In the genomic region with DNA sequence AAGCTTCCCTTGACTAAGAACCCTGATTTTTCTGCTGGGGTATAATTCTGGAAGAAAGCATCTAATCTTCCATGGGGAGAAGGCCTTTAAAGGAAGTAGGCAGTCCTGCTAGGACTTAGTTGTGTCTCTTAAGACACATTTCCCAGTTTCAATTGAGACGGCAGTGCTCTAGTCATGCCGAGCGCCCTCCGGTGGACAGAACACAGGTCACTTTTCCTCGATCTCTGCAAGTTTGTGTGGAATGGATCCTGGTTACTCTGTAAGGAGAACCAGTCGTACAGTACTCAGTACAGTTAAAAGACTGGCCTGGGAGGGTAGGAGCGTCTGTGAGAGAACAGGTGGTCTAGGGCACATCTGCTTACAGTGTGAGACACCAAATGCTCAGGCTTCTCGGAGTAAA, we compare ENCODE assay signal across 8 mouse cellular contexts. TPM values are rescaled to one million over a fixed set of nuclear protein-coding genes. Genes with fewer than 3 reads are reported as not detected.
DNase-seq lines count a peak whose midpoint lies in the region; ATAC-seq and TF ChIP-seq lines count a peak whose summit lies in the region.

No protein-coding gene starts in this region.

- no peaks in the 10 kb centered on the region for H3K9me3 ChIP-seq in CH12.LX (replicated peaks; ENCODE audit: low read length)
- H3K9me3 ChIP-seq in embryonic facial prominence, embryonic 10.5 days, result no peaks in the 10 kb centered on the region
- no peaks in the 10 kb centered on the region for H3K9me3 ChIP-seq in liver, embryonic 11.5 days (ENCODE audit: control insufficient read depth, low read length)

- H3K9ac ChIP-seq in CH12.LX (ENCODE audit: insufficient read depth, low read depth), result no peak overlapping the region; the same call in 1 of the 2 replicates
- peak overlapping the region; percentile 49; the same call in 1 of the 2 replicates for H3K9ac ChIP-seq in liver, embryonic 11.5 days (ENCODE audit: low read depth, low read length)

- H3K4me2 ChIP-seq in CH12.LX (ENCODE audit: insufficient read depth, low read depth, poor library complexity, severe bottlenecking), result peak overlapping the region; percentile 98; the same call in 1 of the 2 replicates
- H3K4me2 ChIP-seq in liver, embryonic 11.5 days, result peak overlapping the region; percentile 95
- H3K4me2 ChIP-seq in myocyte (ENCODE audit: low read depth), result peak overlapping the region; percentile 99

- TF ChIP-seq POLR2A in CH12.LX (IDR thresholded peaks at IDR 0.05; ENCODE audit: low read depth, low read length) (no peak), myocyte (IDR thresholded peaks at IDR 0.05; ENCODE audit: insufficient read length, low read depth) (no peak)

- ATAC-seq in granulocyte monocyte progenitor cell, adult 5-6 weeks (replicated peaks; ENCODE audit: poor library complexity, severe bottlenecking), result peak; percentile 28
- no peak for ATAC-seq in liver, embryonic 11.5 days (replicated peaks; ENCODE audit: low FRiP score)

- H3K27ac ChIP-seq in CH12.LX (ENCODE audit: insufficient read depth, low read depth), result no peak overlapping the region
- H3K27ac ChIP-seq in embryonic facial prominence, embryonic 10.5 days (replicated peaks), result no peak overlapping the region
- H3K27ac ChIP-seq in liver, embryonic 11.5 days (ENCODE audit: low read depth, low read length), result no peak overlapping the region

- H3K79me2 ChIP-seq in CH12.LX (replicated peaks; ENCODE audit: control insufficient read depth, extremely low read depth, insufficient read depth, poor library complexity, severe bottlenecking) (peaks cover 78% of the 10 kb centered on the region), myocyte (ENCODE audit: control insufficient read depth, insufficient read depth) (peaks cover 77% of the 10 kb centered on the region)

- peak overlapping the region in 2 of 3 experiments; percentile 81 to 89 for H3K4me3 ChIP-seq in CH12.LX (replicated peaks in 1 of 3; ENCODE audit: low read depth in 2 of 3, low read length in 2 of 3, poor library complexity in 1 of 3)
- peak overlapping the region; percentile 93 for H3K4me3 ChIP-seq in embryonic facial prominence, embryonic 10.5 days
- H3K4me3 ChIP-seq in liver, embryonic 11.5 days (ENCODE audit: low read depth, low read length), result peak overlapping the region; percentile 95; the same call in 1 of the 2 replicates
- peak overlapping the region; percentile 61 for H3K4me3 ChIP-seq in myocyte

- TF ChIP-seq EP300 in CH12.LX (IDR thresholded peaks at IDR 0.05; ENCODE audit: low read length), result no peak

- no peak overlapping the region for H3ac ChIP-seq in myocyte (ENCODE audit: control insufficient read depth, insufficient read length)

- 39% methylated on average over 8 of the region's 8 CpGs for WGBS in embryonic facial prominence, embryonic 10.5 days
- WGBS in liver, embryonic 11.5 days, result 24% methylated on average over 8 of the region's 8 CpGs

- TF ChIP-seq CTCF in CH12.LX (conservative IDR thresholded peaks at IDR 0.05 in 1 of 2, IDR thresholded peaks at IDR 0.05 in 1 of 2; ENCODE audit: low read depth in 2 of 2, low read length in 2 of 2), result peak; percentile 24 to 73; a peak in 2 of 4 replicates

- H3K36me3 ChIP-seq in CH12.LX (replicated peaks in 1 of 2; ENCODE audit: control insufficient read depth in 1 of 2, insufficient read depth in 1 of 2, low read length in 1 of 2) (peaks cover 3 to 43% of the 10 kb centered on the region in 2 experiments), myocyte (ENCODE audit: control insufficient read depth, insufficient read depth) (no peaks in the 10 kb centered on the region)
- peaks cover 35% of the 10 kb centered on the region for H3K36me3 ChIP-seq in embryonic facial prominence, embryonic 10.5 days (replicated peaks)
- H3K36me3 ChIP-seq in liver, embryonic 11.5 days (ENCODE audit: control insufficient read depth, insufficient read depth, low read length), result no peaks in the 10 kb centered on the region; the same call in 1 of the 2 replicates

- DNase-seq in CH12.LX (ENCODE audit: extremely low read depth), result peak; percentile 62
- peak; percentile 53 for DNase-seq in adrenal gland, adult 8-10 months
- DNase-seq in embryonic facial prominence, embryonic 10.5 days (ENCODE audit: low spot score), result peak; percentile 73
- DNase-seq in kidney, adult 18-20 months, result peak; percentile 78
- DNase-seq in liver, embryonic 11.5 days (ENCODE audit: low spot score), result no peak
- DNase-seq in thymus, postnatal 25 days, result peak; percentile 49

- in situ Hi-C loops in CH12.LX (cut with MboI; ENCODE audit: low pct_ligation_motif_present, low pct_unique_long_range_greater_than_20kb, low sequenced_read_pairs), result no loop called here

- dilution Hi-C loops in CH12.LX (cut with MboI; ENCODE audit: extremely low pct_ligation_motif_present, extremely low pct_unique_long_range_greater_than_20kb, low sequenced_read_pairs), result no loop called here

- H3K27me3 ChIP-seq in CH12.LX (replicated peaks) (no peaks in the 10 kb centered on the region), myocyte (ENCODE audit: control insufficient read depth, insufficient read depth, insufficient read length) (no peaks in the 10 kb centered on the region)
- H3K27me3 ChIP-seq in embryonic facial prominence, embryonic 10.5 days (replicated peaks; ENCODE audit: low read depth, poor library complexity, severe bottlenecking), result no peaks in the 10 kb centered on the region
- H3K27me3 ChIP-seq in liver, embryonic 11.5 days (replicated peaks; ENCODE audit: control insufficient read depth, insufficient read depth, low read length), result no peaks in the 10 kb centered on the region

- H3K4me1 ChIP-seq in CH12.LX (ENCODE audit: control insufficient read depth in 1 of 2, insufficient read depth in 2 of 2), result peaks cover 0 to 66% of the 10 kb centered on the region in 2 experiments; a peak in 2 of 4 replicates
- peaks cover 72% of the 10 kb centered on the region for H3K4me1 ChIP-seq in embryonic facial prominence, embryonic 10.5 days
- H3K4me1 ChIP-seq in liver, embryonic 11.5 days (replicated peaks; ENCODE audit: control insufficient read depth, insufficient read depth, low read length), result peaks cover 40% of the 10 kb centered on the region

- TF ChIP-seq RAD21 in CH12.LX (IDR thresholded peaks at IDR 0.05; ENCODE audit: low read depth, low read length), result peak; percentile 32

TF ChIP-seq in CH12.LX, 34 proteins besides CTCF, POLR2A, EP300 and RAD21 (continues in another document):
- TF ChIP-seq HCFC1 (IDR thresholded peaks at IDR 0.05; ENCODE audit: low read depth, low read length), result no peak
- TF ChIP-seq RCOR1 (conservative IDR thresholded peaks at IDR 0.05; ENCODE audit: low read depth, low read length), result no peak
- peak; percentile 59 for TF ChIP-seq SMC3 (IDR thresholded peaks at IDR 0.05; ENCODE audit: low read depth, low read length)
- TF ChIP-seq SIN3A (IDR thresholded peaks at IDR 0.05; ENCODE audit: low read length), result peak; percentile 67
- no peak for TF ChIP-seq KAT2A (IDR thresholded peaks at IDR 0.05; ENCODE audit: insufficient replicate concordance, low read length)
- TF ChIP-seq UBTF (IDR thresholded peaks at IDR 0.05; ENCODE audit: low read depth, low read length), result no peak
- TF ChIP-seq ELF1 (IDR thresholded peaks at IDR 0.05; ENCODE audit: low read depth, low read length), result no peak
- TF ChIP-seq CHD1 (IDR thresholded peaks at IDR 0.05; ENCODE audit: low read depth, low read length), result no peak
- no peak for TF ChIP-seq MYC (IDR thresholded peaks at IDR 0.05; ENCODE audit: low read depth, low read length)
- peak; percentile 54 for TF ChIP-seq IRF4 (IDR thresholded peaks at IDR 0.05; ENCODE audit: low read depth, low read length)
- no peak for TF ChIP-seq E2F4 (IDR thresholded peaks at IDR 0.05; ENCODE audit: insufficient replicate concordance, low read depth, low read length)
- no peak for TF ChIP-seq JUND (conservative IDR thresholded peaks at IDR 0.05; ENCODE audit: low read depth, low read length)
- no peak for TF ChIP-seq BHLHE40 (IDR thresholded peaks at IDR 0.05; ENCODE audit: low read depth, low read length)
- TF ChIP-seq USF2 (conservative IDR thresholded peaks at IDR 0.05; ENCODE audit: low read depth, low read length), result no peak
- TF ChIP-seq TBP (conservative IDR thresholded peaks at IDR 0.05; ENCODE audit: low read depth, low read length), result no peak

TF ChIP-seq in myocyte, 11 proteins besides CTCF, POLR2A, EP300 and RAD21:
- TF ChIP-seq MYOG (IDR thresholded peaks at IDR 0.05; ENCODE audit: control insufficient read depth in 1 of 3, insufficient read depth in 1 of 3, insufficient read length in 2 of 3, low read depth in 2 of 3), result no peak
- peak in 1 of 3 experiments; percentile 45 for TF ChIP-seq MYOD1 (IDR thresholded peaks at IDR 0.05; ENCODE audit: control insufficient read depth in 1 of 3, insufficient read length in 2 of 3, low read depth in 2 of 3)
- no peak for TF ChIP-seq REST (IDR thresholded peaks at IDR 0.05; ENCODE audit: insufficient read depth, insufficient read length)

RNA-seq across cellular contexts. Expression of a gene that starts 7.3 kb away (rescaled TPM):
- total RNA-seq in CH12.LX (2012; rRNA removed), result 197 and 212 TPM in 2 replicates
- total RNA-seq in CH12.LX (2014; rRNA removed), result 361 and 383 TPM in 2 replicates
- polyA plus RNA-seq in CH12.LX (2012; ENCODE audit: insufficient read length, low read depth), result 290 and 292 TPM in 2 replicates
- total RNA-seq in adrenal gland, adult 8-10 months (2022), result 100 to 1,000 TPM; 868 to 952 (median 900) TPM
- 584 and 637 TPM in 2 replicates for polyA plus RNA-seq in embryonic facial prominence, embryonic 10.5 days (2016; fragmentation: Nextera tagmentation; extraction: Ambion mirVana)
- 263 and 299 TPM in 2 replicates for total RNA-seq in granulocyte monocyte progenitor cell, adult 5-6 weeks (2014; fragmentation: Nextera tagmentation)
- total RNA-seq in granulocyte monocyte progenitor cell, adult 5-6 weeks (2017), result 436 and 469 TPM in 2 replicates
- 326 TPM in 2 replicates for polyA plus RNA-seq in liver, embryonic 11.5 days (2014; fragmentation: Nextera tagmentation; extraction: Ambion mirVana)
- 294 TPM for polyA plus RNA-seq in myocyte (2012; fragmentation: generic; extraction: Trizol)
